9 mouse cellular contexts compared by ENCODE assay signal in genomic region chr4:129020454-129020853, GRCm38 (mm10). TPM values are rescaled to one million over a fixed set of nuclear protein-coding genes. Genes with fewer than 3 reads are reported as not detected.
DNase-seq lines count a peak whose midpoint lies in the region; ATAC-seq lines count a peak whose summit lies in the region.
"Had no signal": no experiment of that assay in that cellular context is flagged by ENCODE, and none has a peak within 500 bp of the region (broad histone marks: within the 10 kb centered on the region; RNA-seq: fewer than 3 reads in every experiment).

No protein-coding gene starts in this region.

- H3K4me1 ChIP-seq in neural tube, embryonic 14.5 days (ENCODE audit: control insufficient read depth, insufficient read depth, low read length): 0 out of 2 replicates have a peak, but pooled peaks cover 8% of the 10 kb centered on the region
- H3K4me1 ChIP-seq in neural tube, embryonic 15.5 days: peaks cover 20% of the 10 kb centered on the region

- 29% methylated on average over 6 of the region's 6 CpGs for WGBS in neural tube, embryonic 14.5 days
- 53% methylated on average over 6 of the region's 6 CpGs for WGBS in neural tube, embryonic 15.5 days

- H3K4me2 ChIP-seq in neural tube, embryonic 14.5 days (ENCODE audit: low read depth, low read length): no peak overlapping the region
- no peak overlapping the region for H3K4me2 ChIP-seq in neural tube, embryonic 15.5 days
- H3K4me2 ChIP-seq: liver, embryonic 15.5 days had no signal

- no peaks in the 10 kb centered on the region for H3K9me3 ChIP-seq in neural tube, embryonic 14.5 days (ENCODE audit: control insufficient read depth, low read length)
- H3K9me3 ChIP-seq in neural tube, embryonic 15.5 days (replicated peaks): no peaks in the 10 kb centered on the region
- H3K9me3 ChIP-seq: liver, embryonic 15.5 days had no signal

- no peak overlapping the region for H3K4me3 ChIP-seq in neural tube, embryonic 14.5 days (ENCODE audit: low read depth, low read length)
- no peak overlapping the region for H3K4me3 ChIP-seq in neural tube, embryonic 15.5 days (replicated peaks)
- H3K4me3 ChIP-seq: liver, embryonic 15.5 days had no signal

- no peaks in the 10 kb centered on the region for H3K36me3 ChIP-seq in neural tube, embryonic 14.5 days (ENCODE audit: control insufficient read depth, insufficient read depth, low read length)
- no peaks in the 10 kb centered on the region for H3K36me3 ChIP-seq in neural tube, embryonic 15.5 days
- H3K36me3 ChIP-seq: liver, embryonic 15.5 days had no signal

- ATAC-seq in neural tube, embryonic 14.5 days (ENCODE audit: low read depth): peak; percentile 71
- ATAC-seq in neural tube, embryonic 15.5 days (ENCODE audit: low FRiP score): no peak

- no peaks in the 10 kb centered on the region for H3K27me3 ChIP-seq in neural tube, embryonic 14.5 days (ENCODE audit: control insufficient read depth, insufficient read depth, low read length)
- H3K27me3 ChIP-seq in neural tube, embryonic 15.5 days (replicated peaks): no peaks in the 10 kb centered on the region
- H3K27me3 ChIP-seq: liver, embryonic 15.5 days had no signal

- H3K9ac ChIP-seq in neural tube, embryonic 14.5 days (replicated peaks; ENCODE audit: low read depth, low read length): no peak overlapping the region
- no peak overlapping the region for H3K9ac ChIP-seq in neural tube, embryonic 15.5 days (replicated peaks)
- H3K9ac ChIP-seq: liver, embryonic 15.5 days had no signal

- H3K27ac ChIP-seq in neural tube, embryonic 14.5 days (ENCODE audit: low read depth, low read length): 0 out of 2 replicates have a peak overlapping the region, but pooled peaks have one; percentile 34
- no peak overlapping the region; the same call in 1 of the 2 replicates for H3K27ac ChIP-seq in neural tube, embryonic 15.5 days (replicated peaks)
- H3K27ac ChIP-seq: liver, embryonic 15.5 days had no signal

- DNase-seq in cerebellum, adult 9-11 months: peak; percentile 88
- DNase-seq in heart, adult 9 months (ENCODE audit: low spot score in 2 of 2): peak; percentile 93 to 94
- DNase-seq in layer of hippocampus, adult 11-12 months (ENCODE audit: low spot score): peak; percentile 86
- peak; percentile 91 for DNase-seq in lung, postnatal 10 days
- DNase-seq in urinary bladder, postnatal 10 days (ENCODE audit: low spot score): peak; percentile 36
- DNase-seq in embryo, embryonic 9.5 days (ENCODE audit: extremely low spot score): no peak

RNA-seq across cellular contexts. Expression of gene Ak2, which starts 28.7 kb away (rescaled TPM):
- 57.1 and 60.0 TPM in 2 replicates for polyA plus RNA-seq in neural tube, embryonic 14.5 days (2014; fragmentation: Nextera tagmentation; extraction: Ambion mirVana)
- 90.2 and 120 TPM in 2 replicates for polyA plus RNA-seq in neural tube, embryonic 15.5 days (2015; fragmentation: Nextera tagmentation; extraction: Ambion mirVana)

RNA-seq across cellular contexts. Expression of gene Rnf19b, which starts 37.6 kb away (rescaled TPM):
- polyA plus RNA-seq in neural tube, embryonic 14.5 days (2014; fragmentation: Nextera tagmentation; extraction: Ambion mirVana): 36.3 and 37.3 TPM in 2 replicates
- polyA plus RNA-seq in neural tube, embryonic 15.5 days (2015; fragmentation: Nextera tagmentation; extraction: Ambion mirVana): 29.9 and 34.5 TPM in 2 replicates

RNA-seq across cellular contexts. Expression of gene Azin2, which starts 58.2 kb away (rescaled TPM):
- polyA plus RNA-seq in neural tube, embryonic 14.5 days (2014; fragmentation: Nextera tagmentation; extraction: Ambion mirVana): 19.5 and 19.9 TPM in 2 replicates
- polyA plus RNA-seq in neural tube, embryonic 15.5 days (2015; fragmentation: Nextera tagmentation; extraction: Ambion mirVana): 20.3 and 20.7 TPM in 2 replicates
